Mouse (Mus musculus) splenic B cell, adult 2 months (primary cell): Measurements from ENCODE around the gene Lgr5.

Source experiments
- DNase-seq: peaks from one replicate; pipeline ENCODE4 v3.0.0-alpha.2; 2011; ENCODE audit warnings: low read depth, low spot score
- H3K27me3 ChIP-seq: 2 replicates; pipeline ENCODE4 v1.6.1; 2012; ENCODE audit warnings: mild to moderate bottlenecking, low read length, moderate library complexity, mixed read lengths; ENCODE audit not compliant: control insufficient read depth, poor library complexity, insufficient read depth, severe bottlenecking
- H3K36me3 ChIP-seq: 2 replicates; pipeline ENCODE4 v1.6.1; 2012; ENCODE audit warnings: mild to moderate bottlenecking, low read length, moderate library complexity, mixed read lengths; ENCODE audit not compliant: control insufficient read depth, poor library complexity, insufficient read depth, severe bottlenecking

Lgr5 gene

DNA sequence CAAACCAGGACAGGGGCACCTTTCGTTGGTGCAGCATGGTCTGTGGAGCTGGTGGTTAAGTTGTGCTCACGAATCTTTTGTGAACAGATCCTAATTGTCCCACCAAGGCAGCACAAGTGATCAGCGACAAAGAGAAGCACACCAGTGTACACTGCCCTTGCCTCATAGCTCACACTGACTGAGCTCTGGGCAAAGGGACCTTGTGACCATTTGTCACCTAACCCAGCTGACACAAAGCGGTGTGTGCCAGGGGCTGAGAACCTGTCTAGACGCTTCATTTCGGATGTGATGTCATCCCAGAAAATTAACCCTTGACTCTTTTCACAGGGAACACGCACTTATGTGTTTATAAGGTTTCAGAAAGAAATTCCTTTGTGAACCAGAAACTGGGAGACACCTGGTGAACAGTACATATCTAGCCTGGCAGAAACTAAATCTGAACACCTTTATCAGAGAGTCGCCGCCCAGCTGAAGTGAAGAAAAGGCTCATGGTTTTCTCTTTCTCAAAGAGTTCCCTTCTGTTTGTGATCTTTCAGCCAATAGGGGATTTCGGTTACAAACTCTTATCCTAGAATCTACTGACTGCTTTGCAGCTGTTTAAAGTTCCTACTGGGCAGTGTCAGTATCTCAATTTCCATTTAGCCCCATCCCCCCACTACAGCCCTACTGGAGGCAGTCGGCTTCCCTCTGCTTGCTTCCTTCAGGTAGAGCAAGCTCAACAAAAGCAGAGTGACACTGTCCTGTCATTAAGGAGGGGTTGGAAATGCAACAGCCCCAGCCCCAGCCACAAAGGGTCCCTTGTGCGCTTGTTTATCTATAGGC, 94.4 kb downstream of the Lgr5 start:
- no peaks in the 10 kb centered on the region for H3K27me3 ChIP-seq
- DNase-seq, result no peak
- no peaks in the 10 kb centered on the region for H3K36me3 ChIP-seq

DNA sequence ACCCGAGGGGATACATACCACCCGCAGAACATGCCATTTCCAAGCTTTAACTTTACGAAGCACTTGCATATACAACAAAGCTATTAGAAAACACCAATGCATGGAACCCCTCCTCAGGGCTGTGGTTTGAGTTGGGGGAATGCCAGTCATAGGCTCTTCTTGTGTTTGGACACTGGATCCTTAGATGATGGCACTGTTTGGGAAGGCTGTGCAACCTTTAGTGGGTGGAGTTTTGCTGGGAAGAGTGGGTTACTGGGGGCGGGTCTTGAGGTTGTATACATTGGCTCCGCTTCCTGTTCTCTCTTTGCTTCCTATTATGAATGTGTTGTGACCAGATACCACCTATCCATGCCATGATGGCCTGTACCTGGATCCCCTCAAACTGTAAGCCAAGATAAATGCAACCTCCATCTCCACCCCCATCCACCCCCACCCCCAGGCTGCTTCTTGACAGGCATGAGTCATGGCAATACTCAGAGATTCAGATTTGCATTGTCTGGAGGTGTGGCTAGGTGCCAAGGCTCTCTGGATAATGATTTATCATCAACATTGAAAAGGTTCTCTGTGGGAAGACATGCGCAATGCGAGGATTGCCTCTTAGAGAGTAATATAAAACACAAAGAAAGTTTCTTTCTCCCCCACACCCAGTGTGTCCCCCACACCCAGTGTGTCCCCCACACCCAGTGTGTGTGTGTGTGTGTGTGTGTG, 95.6 kb downstream of the Lgr5 start:
- Histone ChIP-seq H3K36me3 (no peaks in the 10 kb centered on the region), H3K27me3 (no peaks in the 10 kb centered on the region)
- no peak for DNase-seq

DNA sequence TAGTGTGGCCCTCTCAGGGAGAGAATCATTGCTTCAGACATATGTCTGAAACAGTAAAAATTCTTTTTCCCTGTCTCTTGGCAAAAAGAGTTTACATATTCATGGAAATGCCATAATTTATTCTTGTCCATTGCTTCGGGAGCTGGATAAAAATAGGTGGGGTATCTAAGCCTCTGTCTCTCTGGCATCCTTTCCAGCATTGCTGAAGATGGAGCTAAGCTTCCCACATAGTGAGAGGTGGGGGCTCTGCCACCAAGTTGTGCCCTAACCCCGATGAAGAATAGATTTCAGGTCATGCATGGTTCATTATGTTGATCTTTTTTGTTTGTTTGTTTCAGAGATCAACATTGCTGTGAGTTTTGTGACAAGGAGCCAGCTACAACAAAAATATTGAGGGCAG, 102.0 kb downstream of the Lgr5 start:
- DNase-seq, result no peak
- no peaks in the 10 kb centered on the region for H3K27me3 ChIP-seq
- H3K36me3 ChIP-seq, result no peaks in the 10 kb centered on the region

DNA sequence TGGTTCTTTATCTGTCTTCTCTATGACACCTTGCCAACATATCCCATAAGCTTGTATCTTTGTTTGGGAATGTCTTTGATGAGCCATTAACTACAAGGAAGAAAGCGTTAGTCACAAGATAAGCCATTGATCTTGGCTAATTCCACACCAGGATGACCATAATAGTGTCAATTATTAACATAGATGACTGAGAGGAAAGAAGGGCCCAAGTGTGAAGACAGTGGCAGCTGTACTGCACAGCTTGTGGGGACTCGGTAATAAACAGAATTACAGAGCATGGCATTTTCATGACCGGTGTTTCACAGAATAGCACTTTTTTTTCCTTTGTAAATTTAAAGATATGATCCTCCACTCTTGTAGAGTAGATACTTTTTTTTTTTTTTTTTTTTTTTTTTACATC, 102.9 kb downstream of the Lgr5 start:
- no peaks in the 10 kb centered on the region for H3K27me3 ChIP-seq

DNA sequence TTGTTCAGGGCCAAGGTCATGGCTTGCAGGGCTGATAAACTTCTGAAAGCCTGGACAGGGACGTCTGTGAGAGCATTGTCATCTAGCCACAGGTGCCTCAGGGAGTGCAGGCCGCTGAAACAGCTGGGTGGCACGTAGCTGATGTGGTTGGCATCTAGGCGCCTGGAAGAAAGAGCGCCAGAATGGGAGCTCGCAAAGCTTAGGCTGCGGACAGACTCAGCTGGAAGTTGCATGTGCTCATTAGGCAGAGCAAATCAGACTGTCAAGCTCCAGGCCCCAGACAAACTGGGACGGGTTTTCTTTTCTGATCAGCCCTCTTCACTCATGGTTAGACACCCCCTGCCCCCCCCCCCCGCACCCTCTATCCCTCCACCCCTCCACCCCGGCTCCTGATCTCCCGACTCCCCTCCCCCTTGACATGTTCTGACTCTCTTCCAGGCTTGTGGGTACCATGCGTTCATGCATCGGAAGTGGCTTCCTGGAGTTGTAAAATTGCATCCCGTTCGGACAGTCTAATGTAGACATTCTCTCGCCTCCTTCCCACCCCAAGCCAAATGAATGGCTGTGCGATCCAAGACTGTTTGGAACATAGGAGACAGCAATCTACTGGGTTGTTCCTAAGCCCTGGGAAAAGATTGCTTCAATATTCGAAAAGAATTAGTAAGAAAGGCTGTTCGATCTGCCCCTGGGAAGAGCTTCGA, 109.0 kb downstream of the Lgr5 start:
- peak; percentile 12 for DNase-seq
- no peaks in the 10 kb centered on the region for H3K36me3 ChIP-seq
- H3K27me3 ChIP-seq, result no peaks in the 10 kb centered on the region

More for the DNA sequence above, 102.9 kb downstream of the Lgr5 start:
- DNase-seq, result no peak
- H3K36me3 ChIP-seq, result no peaks in the 10 kb centered on the region

DNA sequence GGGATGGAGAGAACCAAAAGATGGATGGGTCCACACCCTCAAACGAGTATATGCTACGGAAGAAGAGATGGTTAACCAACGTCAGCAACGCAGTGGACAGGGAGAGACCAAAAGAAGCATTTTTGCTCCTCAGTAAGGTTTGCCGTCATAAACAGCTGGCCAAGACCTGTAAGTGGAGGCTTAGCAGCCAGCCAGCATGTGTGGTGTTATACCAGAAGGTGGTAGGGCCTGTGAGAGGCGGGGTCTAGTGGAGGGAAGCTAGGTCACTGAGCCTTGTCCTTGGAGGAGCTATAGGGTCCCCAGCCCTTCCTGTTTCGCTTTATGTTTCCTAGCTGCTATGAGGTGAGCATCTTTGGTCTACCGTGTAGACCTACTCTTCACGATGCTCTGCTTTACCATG, 111.1 kb downstream of the Lgr5 start:
- no peaks in the 10 kb centered on the region for H3K36me3 ChIP-seq
- peak; percentile 64 for DNase-seq

DNA sequence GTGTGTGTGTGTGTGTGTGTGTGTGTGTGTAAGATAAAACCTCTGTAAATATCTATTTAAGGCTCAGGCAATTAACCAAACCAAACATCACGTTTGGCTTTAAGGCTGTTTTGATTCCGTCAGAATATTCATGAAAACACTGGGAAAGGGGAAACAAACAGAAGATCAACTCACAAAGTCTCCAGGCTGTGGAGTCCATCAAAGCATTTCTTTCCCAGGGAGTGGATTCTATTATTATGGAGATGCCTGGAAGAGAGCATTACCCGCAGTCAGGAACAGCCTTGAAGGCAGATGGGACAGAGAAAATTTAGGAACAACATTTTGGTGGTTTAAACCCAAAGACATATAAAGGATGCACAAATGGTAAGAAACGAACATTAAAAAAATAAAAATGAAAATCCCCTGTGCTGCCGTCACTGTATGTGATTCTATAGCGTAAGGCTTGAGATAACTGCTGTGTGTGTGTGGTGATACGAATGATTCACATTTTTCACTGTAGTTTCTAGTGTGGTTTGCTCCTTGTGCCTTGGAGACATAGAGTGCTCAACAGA, 112.5 kb downstream of the Lgr5 start:
- DNase-seq, result no peak
- no peaks in the 10 kb centered on the region for H3K27me3 ChIP-seq

More for the DNA sequence above, 111.1 kb downstream of the Lgr5 start:
- H3K27me3 ChIP-seq, result no peaks in the 10 kb centered on the region

DNA sequence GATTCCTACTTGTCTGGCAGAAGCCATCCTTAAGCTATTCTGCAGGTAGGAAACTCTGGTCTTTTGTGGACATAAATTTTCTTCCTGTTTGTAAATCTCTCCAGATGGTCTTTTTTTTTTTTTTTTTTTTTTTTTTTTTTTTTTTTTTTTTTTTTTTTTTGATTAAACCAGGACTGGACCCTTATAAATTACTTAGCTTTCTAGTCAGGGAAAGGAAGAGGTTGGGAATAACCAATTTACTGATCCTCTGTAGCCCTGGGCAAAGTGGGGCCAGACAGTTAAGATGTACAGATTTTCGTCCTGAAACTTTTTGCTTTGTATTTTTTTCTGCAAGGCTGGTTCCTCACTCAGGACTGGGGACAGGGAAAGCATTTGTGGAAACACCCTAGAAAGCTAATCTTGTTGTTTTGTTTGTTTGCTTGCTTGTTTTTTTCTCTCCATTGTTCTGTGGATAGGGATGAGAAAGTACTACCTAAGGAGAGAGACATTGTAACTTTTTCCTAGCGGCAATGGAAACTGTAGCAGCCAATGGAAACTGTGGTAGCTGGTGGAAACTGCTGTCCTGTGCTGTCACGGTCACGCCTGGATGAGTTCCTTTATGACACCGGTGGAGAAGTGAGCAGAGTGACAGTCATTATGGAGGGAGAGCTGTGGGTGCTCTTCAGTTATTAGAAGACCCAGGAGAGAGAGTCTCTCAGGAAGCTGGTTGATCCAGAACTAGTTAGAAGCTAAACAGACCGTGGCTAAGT, 114.2 kb downstream of the Lgr5 start:
- no peaks in the 10 kb centered on the region for H3K27me3 ChIP-seq
- peak; percentile 71 for DNase-seq
- no peaks in the 10 kb centered on the region for H3K36me3 ChIP-seq

More for the DNA sequence above, 112.5 kb downstream of the Lgr5 start:
- no peaks in the 10 kb centered on the region for H3K36me3 ChIP-seq

DNA sequence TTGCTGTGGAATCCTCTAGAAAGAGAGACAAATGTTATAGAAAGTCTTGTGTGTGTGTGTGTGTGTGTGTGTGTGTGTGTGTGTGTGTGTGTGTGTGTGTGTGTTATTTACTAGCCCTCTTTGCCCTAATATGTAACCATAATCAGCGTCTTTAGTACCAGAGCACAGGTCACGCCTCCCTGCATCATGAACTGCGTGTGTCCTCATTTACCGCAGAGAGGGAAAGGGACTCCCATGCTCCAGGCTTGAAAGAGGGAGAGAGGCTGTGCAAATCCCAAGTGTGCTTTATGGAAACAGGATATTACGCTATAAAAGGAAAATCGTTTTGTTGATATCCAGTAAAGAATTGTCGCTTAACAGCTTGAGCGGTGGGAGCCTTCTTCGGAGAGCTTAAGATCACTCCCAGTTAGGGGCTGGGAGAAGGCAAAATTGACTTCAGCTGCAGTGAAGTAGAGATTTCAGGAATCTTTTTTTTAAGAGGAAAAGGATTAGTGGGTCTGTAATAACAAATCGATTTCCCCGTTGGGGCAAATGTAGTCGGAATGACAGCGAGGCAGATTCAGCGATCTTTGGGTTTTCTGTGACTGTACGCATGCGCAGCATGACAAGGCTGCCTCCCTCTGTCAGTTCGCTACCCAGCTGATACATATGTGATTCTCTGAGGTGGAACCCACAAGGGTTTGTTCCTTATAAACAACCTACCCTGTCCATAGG, 116.8 kb downstream of the Lgr5 start:
- peak; percentile 52 for DNase-seq

DNA sequence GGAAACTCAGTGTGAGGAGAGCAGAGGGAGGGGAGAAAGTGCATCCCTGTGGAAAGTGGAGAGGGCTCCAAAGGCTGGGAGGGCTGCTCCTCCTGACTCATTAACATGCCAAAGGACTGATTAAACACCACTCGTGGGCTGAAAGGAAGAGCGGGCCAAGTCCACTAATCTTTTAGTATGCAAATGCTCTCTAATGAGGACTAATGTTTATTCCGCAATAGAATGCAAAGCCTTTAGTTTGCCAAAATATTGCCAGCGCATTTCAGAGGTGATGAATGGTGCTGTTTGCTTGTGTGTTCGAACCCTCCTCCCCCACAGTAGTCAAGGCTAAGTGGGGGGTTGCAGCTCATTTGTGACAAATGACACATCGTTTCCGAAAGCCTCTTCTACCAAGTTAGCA, 118.5 kb downstream of the Lgr5 start:
- no peak for DNase-seq
- no peaks in the 10 kb centered on the region for H3K27me3 ChIP-seq
- no peaks in the 10 kb centered on the region for H3K36me3 ChIP-seq

More for the DNA sequence above, 116.8 kb downstream of the Lgr5 start:
- Histone ChIP-seq H3K27me3 (no peaks in the 10 kb centered on the region), H3K36me3 (no peaks in the 10 kb centered on the region)

DNA sequence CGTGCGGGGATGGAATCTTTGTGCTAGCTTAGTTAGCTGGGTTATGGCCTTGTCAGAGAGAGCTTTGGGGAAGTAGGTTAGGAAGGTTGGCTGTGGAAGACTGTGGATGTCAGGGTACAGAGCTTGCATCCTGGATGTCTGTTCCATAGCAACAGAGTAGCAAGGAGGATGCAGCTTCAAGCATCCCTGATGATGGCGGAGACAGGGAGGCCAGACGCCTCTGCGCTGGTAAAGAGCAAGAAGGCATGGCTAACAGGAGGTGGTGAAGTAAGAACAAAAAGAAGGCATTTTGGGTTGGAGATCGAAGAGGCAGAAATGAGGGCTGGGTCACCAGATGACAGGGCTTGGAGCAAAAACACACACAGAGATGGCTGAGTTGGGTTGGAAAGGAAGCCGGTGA, 118.9 kb downstream of the Lgr5 start:
- H3K36me3 ChIP-seq, result no peaks in the 10 kb centered on the region
- DNase-seq, result no peak
- H3K27me3 ChIP-seq, result no peaks in the 10 kb centered on the region

DNA sequence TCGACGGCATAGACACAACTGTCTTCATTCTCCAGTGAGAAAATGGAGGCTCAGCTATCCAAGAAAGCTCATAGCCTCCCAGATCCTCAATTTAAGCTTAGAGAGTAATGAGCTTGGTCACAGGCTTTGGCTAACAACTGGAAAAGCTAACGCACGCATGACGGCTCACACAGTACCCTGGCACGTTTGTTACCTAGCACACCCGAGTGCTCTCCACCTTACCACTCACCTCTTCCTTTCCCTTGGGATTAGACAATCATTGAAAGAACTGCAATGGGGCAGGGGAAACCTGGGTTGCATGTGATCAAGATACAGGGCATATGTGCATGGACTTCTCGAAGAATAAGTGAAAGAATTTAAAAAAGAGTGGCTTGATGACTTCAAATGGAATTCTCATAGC, 119.6 kb downstream of the Lgr5 start:
- DNase-seq, result no peak
- no peaks in the 10 kb centered on the region for H3K27me3 ChIP-seq
- H3K36me3 ChIP-seq, result no peaks in the 10 kb centered on the region

DNA sequence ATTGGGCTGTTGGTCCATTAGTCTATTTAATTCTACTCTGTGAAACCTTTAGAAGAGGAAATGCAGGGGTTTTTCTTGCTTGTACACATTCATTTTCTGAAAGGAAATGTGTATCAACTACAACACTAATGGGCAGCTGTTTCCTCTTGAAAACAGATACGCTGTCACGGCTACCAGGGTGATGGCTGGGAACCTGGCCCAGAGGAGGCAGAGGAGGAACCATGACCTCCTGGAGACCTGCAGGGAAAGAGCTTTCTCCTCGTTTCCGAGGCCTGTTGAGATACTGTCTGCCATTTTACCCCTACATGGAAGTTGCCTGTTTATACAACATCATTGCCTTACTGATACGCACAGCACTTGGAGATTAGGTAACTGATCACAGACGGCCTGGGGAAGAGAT, 121.8 kb downstream of the Lgr5 start:
- no peak for DNase-seq
- H3K27me3 ChIP-seq, result no peaks in the 10 kb centered on the region
- H3K36me3 ChIP-seq, result no peaks in the 10 kb centered on the region

DNA sequence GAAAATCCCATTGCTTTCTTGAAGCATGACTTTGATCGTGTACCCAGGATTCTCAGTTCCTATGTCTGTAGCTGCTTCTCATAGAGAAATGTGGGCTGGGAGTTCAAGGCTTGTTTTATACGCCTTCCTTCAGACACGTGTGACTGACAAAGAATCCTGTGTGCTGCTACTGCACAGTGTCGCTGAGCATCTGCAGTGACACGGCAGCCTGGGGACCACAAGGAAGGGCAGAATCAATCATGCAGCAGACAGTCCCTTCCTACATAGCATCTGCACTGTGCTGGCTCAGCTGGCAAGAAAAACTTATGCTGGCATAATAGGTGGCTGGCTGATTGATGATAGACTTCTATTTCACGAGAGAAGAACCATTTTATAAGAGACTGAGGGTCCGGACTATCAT, 122.5 kb downstream of the Lgr5 start:
- no peaks in the 10 kb centered on the region for H3K36me3 ChIP-seq
- no peaks in the 10 kb centered on the region for H3K27me3 ChIP-seq
- DNase-seq, result no peak
